Mouse (Mus musculus) brain, embryonic 14.5 days (tissue): ENCODE results near the gene Bclaf3. TPM values are rescaled to one million over a fixed set of nuclear protein-coding genes. Genes with fewer than 3 reads are reported as not detected.
A peak's percentile ranks its signal among the peaks of the same experiment; 100 is the strongest.
"Not testable (repeated sequence)": the region's sequence is repeated elsewhere in the genome, so short reads cannot be mapped to it uniquely, and the experiment has no call there.

Experiments
- DNase-seq: peaks from one replicate; pipeline ENCODE4 v3.0.0-alpha.2; 2011; ENCODE audit warnings: low read depth
- CTCF ChIP-seq: fragments of 200-500 bp; IDR thresholded peaks from 2 replicates; pipeline ENCODE4 v1.5.1; 2012; ENCODE audit warnings: inconsistent platforms, mild to moderate bottlenecking, moderate library complexity, borderline replicate concordance; ENCODE audit not compliant: insufficient read depth, insufficient read length; ENCODE audit errors: extremely low read depth
- POLR2A ChIP-seq: fragments of 200-500 bp; IDR thresholded peaks from 2 replicates; pipeline ENCODE4 v1.6.1; 2012; ENCODE audit warnings: mild to moderate bottlenecking, inconsistent platforms, borderline replicate concordance; ENCODE audit not compliant: poor library complexity, insufficient read depth, insufficient read length, severe bottlenecking; ENCODE audit errors: extremely low read depth
- polyA plus RNA-seq: library from polyadenylated mRNA; depleted of rRNA; stranded (reverse); fragments of >200 nt; gene quantifications from 2 replicates; pipeline ENCODE4 v1.2.3, GENCODE M21; 2012

The Bclaf3 gene
- polyA plus RNA-seq, 1 experiment, result 21.7 TPM

GRCm38 (mm10) chrX:159532427-159532810, 5.9 kb downstream of the Bclaf3 start:
- TF ChIP-seq POLR2A (peak; percentile 64), CTCF (peak; percentile 90)
- DNase-seq, result peak; percentile 98

- TF ChIP-seq POLR2A, result no peak
- no peak for TF ChIP-seq CTCF
- DNase-seq, result peak; percentile 37
Observed at GRCm38 (mm10) chrX:159532811-159533462, 6.4 kb downstream of the Bclaf3 start.

GRCm38 (mm10) chrX:159541936-159542335, 15.4 kb downstream of the Bclaf3 start:
- DNase-seq, result no peak

GRCm38 (mm10) chrX:159547093-159547492, 20.6 kb downstream of the Bclaf3 start:
- no peak for DNase-seq
- TF ChIP-seq CTCF, result no peak
- no peak for TF ChIP-seq POLR2A

More at GRCm38 (mm10) chrX:159541936-159542335, 15.4 kb downstream of the Bclaf3 start:
- TF ChIP-seq POLR2A (no peak), CTCF (no peak)

- DNase-seq, result not testable (repeated sequence)
Observed at GRCm38 (mm10) chrX:159584738-159585137, 58.2 kb downstream of the Bclaf3 start.

- no peak for DNase-seq
- TF ChIP-seq CTCF, result no peak
- TF ChIP-seq POLR2A, result no peak
Observed at GRCm38 (mm10) chrX:159591633-159592032, 65.1 kb downstream of the Bclaf3 start.

- TF ChIP-seq CTCF, result no peak
- TF ChIP-seq POLR2A, result no peak
- DNase-seq, result no peak
Observed at GRCm38 (mm10) chrX:159597502-159597901, 71.0 kb downstream of the Bclaf3 start.

- TF ChIP-seq POLR2A (no peak), CTCF (no peak)
- DNase-seq, result no peak
Observed at GRCm38 (mm10) chrX:159604832-159605231, 78.3 kb downstream of the Bclaf3 start.

GRCm38 (mm10) chrX:159606936-159607335, 80.4 kb downstream of the Bclaf3 start:
- TF ChIP-seq CTCF (no peak; the same call in 1 of the 2 replicates), POLR2A (no peak)
- peak; percentile 20 for DNase-seq

- DNase-seq, result peak; percentile 78
- TF ChIP-seq CTCF, result peak; percentile 46; the same call in 1 of the 2 replicates
- TF ChIP-seq POLR2A, result no peak
Observed at GRCm38 (mm10) chrX:159626208-159626906, 99.9 kb downstream of the Bclaf3 start.

- TF ChIP-seq POLR2A (peak; percentile 30; the same call in 1 of the 2 replicates), CTCF (peak; percentile 20; the same call in 1 of the 2 replicates)
- DNase-seq, result peak; percentile 74
Observed at GRCm38 (mm10) chrX:159626907-159627587, 100.6 kb downstream of the Bclaf3 start, which contains the start of gene Sh3kbp1. Sh3kbp1 (plus strand) TSS chrX:159627272.

- DNase-seq, result peak; percentile 51
- no peak for TF ChIP-seq POLR2A
- no peak for TF ChIP-seq CTCF
Observed at GRCm38 (mm10) chrX:159627588-159628566, 101.4 kb downstream of the Bclaf3 start.
